Mouse (Mus musculus): ENCODE measurements at regions not wholly inside any gene's neighbourhood (a gene's known extent, or its start where the extent isn't known, plus 50 kb on each side); places are given as distances from the start of the nearest gene placed in this dataset.

DNA sequence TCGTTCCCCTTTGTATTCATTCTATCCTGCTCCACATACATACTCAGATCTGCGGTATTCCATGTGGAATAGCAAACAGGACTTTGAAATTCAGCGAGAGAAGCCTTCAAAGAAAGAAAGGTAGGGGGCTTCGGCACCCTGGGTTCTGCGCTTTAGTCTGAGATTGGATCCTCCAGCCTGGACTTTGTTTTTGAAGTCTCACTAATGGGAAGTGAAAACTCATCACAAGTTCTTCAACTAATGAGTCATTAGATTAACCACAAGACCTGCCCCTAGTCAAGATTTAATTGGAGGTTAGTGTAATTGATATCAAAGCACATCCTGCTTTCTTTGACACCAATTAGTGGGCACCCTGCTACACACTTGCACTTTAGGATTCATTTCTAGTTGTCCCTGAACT is 492.5 kb upstream of the Zfp960 start:
- Histone ChIP-seq H3K27ac (ENCODE audit: low read length) (no peak overlapping the region), H3K9ac (ENCODE audit: low read depth, low read length) (no peak overlapping the region), H3K27me3 (ENCODE audit: control insufficient read depth, insufficient read depth, low read depth, low read length) (no peaks in the 10 kb centered on the region), H3K36me3 (ENCODE audit: control insufficient read depth, insufficient read depth, low read length) (no peaks in the 10 kb centered on the region), H3K4me2 (ENCODE audit: low read length) (no peak overlapping the region), H3K4me1 (ENCODE audit: control insufficient read depth, insufficient read depth, low read length) (no peaks in the 10 kb centered on the region), H3K9me3 (replicated peaks; ENCODE audit: control insufficient read depth, low read length, poor library complexity, severe bottlenecking) (no peaks in the 10 kb centered on the region), H3K4me3 (ENCODE audit: low read depth, low read length) (no peak overlapping the region)
- WGBS: 44% methylated on average over 5 of the region's 5 CpGs
- ATAC-seq: peak; percentile 56; the same call in 1 of the 2 replicates

DNA sequence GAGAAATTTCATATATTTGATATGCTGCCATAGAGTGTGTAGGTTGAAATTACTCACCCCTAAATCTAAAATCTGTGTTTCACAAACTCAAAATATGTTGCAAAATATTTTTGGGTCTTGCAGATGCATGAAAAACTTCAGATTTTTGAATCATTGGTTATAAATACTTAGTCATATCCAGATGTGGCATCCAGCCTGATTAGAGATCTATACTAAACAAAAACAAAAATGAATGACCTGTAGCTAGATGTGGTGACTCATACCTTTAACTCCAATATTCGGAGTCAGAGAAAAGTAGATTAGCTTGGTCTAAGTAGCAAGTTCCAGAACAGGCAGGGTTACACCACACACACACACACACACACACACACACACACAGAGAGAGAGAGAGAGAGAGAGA is 475.1 kb upstream of the Zfp960 start:
- H3K4me3 ChIP-seq (ENCODE audit: low read depth, low read length): no peak overlapping the region
- no peak overlapping the region for H3K9ac ChIP-seq (ENCODE audit: low read depth, low read length)
- WGBS: 90% methylated on average over 1 of the region's 1 CpGs
- H3K36me3 ChIP-seq (ENCODE audit: control insufficient read depth, insufficient read depth, low read length): no peaks in the 10 kb centered on the region
- no peaks in the 10 kb centered on the region for H3K9me3 ChIP-seq (replicated peaks; ENCODE audit: control insufficient read depth, low read length, poor library complexity, severe bottlenecking)
- H3K4me1 ChIP-seq (ENCODE audit: control insufficient read depth, insufficient read depth, low read length): no peaks in the 10 kb centered on the region
- H3K4me2 ChIP-seq (ENCODE audit: low read length): no peak overlapping the region
- H3K27ac ChIP-seq (ENCODE audit: low read length): no peak overlapping the region
- no peaks in the 10 kb centered on the region for H3K27me3 ChIP-seq (ENCODE audit: control insufficient read depth, insufficient read depth, low read depth, low read length)
- no peak for ATAC-seq

DNA sequence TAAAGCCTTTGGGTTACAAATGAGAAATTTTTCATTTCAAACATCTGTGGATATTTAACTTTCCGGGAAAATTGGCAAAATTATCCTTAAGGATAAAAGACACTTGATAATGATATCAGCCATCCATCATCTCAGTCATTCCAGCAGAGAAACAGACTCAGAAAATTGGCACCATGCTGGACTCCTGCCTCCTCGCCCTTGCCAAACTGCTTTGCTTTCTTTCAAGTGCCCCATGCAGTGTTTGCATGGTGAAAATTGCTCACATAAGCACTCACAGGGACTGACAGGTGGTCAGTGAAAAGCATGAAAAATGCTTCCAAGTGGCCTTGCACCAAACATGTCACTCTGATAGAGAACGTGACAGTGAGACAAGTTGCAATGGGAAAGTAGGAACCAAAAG is 464.2 kb upstream of the Zfp960 start:
- WGBS: 49% methylated on average over 3 of the region's 3 CpGs
- Histone ChIP-seq H3K9me3 (replicated peaks; ENCODE audit: control insufficient read depth, low read length, poor library complexity, severe bottlenecking) (no peaks in the 10 kb centered on the region), H3K27ac (ENCODE audit: low read length) (no peak overlapping the region), H3K27me3 (ENCODE audit: control insufficient read depth, insufficient read depth, low read depth, low read length) (no peaks in the 10 kb centered on the region), H3K4me3 (ENCODE audit: low read depth, low read length) (no peak overlapping the region), H3K4me1 (ENCODE audit: control insufficient read depth, insufficient read depth, low read length) (no peaks in the 10 kb centered on the region), H3K4me2 (ENCODE audit: low read length) (no peak overlapping the region), H3K36me3 (ENCODE audit: control insufficient read depth, insufficient read depth, low read length) (no peaks in the 10 kb centered on the region), H3K9ac (ENCODE audit: low read depth, low read length) (no peak overlapping the region)
- no peak for ATAC-seq

DNA sequence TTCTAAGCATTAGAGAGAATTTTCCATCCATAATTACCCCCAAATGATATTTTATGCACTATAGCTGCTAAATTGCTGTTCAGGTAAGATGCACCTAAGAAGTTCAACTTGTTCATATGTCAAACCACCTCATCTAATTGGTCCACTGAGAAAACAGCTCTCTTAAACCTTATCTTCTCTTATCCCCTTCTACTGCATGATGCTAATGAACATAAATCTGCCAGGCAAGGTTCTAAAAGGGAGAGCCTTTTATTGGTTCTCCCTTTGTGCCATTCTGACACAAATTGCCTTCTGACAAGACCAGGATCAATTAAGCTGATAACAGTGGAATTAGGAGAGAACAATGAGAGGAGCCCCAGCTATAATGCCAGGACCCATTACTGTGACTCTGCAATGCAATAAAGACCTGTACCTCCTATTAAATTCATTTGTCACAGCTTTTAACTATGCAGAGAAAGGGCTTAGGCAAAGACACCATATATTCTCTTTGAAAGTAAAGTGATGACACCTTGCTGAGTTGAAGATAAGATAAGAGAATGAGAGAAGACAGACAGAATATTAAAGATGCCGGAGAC is 451.4 kb upstream of the Zfp960 start:
- Histone ChIP-seq H3K9me3 (replicated peaks; ENCODE audit: control insufficient read depth, low read length, poor library complexity, severe bottlenecking) (no peaks in the 10 kb centered on the region), H3K27me3 (ENCODE audit: control insufficient read depth, insufficient read depth, low read depth, low read length) (no peaks in the 10 kb centered on the region), H3K27ac (ENCODE audit: low read length) (no peak overlapping the region), H3K4me2 (ENCODE audit: low read length) (no peak overlapping the region), H3K4me3 (ENCODE audit: low read depth, low read length) (no peak overlapping the region), H3K4me1 (ENCODE audit: control insufficient read depth, insufficient read depth, low read length) (no peaks in the 10 kb centered on the region; the same call in 1 of the 2 replicates), H3K36me3 (ENCODE audit: control insufficient read depth, insufficient read depth, low read length) (no peaks in the 10 kb centered on the region), H3K9ac (ENCODE audit: low read depth, low read length) (0 out of 2 replicates have a peak overlapping the region, but pooled peaks have one; percentile 14)
- ATAC-seq: peak; percentile 66; the same call in 1 of the 2 replicates
- 56% methylated on average over 1 of the region's 1 CpGs for WGBS

DNA sequence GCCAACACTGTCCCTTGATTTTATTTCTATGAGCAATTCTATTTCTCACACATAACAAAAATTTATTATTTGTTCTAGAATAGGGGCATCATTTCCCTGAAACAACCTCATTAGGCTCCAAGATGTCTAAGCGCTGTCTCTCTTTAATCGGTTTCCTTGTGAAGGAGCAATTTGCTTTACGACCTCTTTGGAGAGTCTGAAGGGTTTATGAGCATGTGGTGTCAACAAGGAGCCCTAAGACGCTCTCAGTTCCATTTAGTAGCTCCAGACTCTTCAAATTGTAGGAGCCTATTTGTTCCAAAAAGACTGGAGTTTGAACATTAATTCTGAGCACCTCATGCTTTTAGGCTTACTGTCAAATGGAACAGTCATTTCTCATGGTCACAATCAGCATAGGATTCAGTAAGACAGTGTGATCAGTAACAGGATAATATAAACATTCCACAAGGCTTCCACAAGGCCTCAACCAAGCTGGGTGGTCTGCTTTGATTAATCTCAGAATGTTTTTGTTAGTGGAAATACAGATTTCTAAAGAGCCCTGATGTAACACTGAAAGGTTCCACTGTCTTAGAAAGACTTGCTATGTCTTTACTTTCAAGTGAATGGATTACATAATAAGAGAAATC is 441.9 kb upstream of the Zfp960 start:
- WGBS: 91% methylated on average over 4 of the region's 4 CpGs
- no peak overlapping the region for H3K4me3 ChIP-seq (ENCODE audit: low read depth, low read length)
- no peak overlapping the region for H3K9ac ChIP-seq (ENCODE audit: low read depth, low read length)
- H3K9me3 ChIP-seq (replicated peaks; ENCODE audit: control insufficient read depth, low read length, poor library complexity, severe bottlenecking): no peaks in the 10 kb centered on the region
- no peak overlapping the region for H3K27ac ChIP-seq (ENCODE audit: low read length)
- H3K36me3 ChIP-seq (ENCODE audit: control insufficient read depth, insufficient read depth, low read length): no peaks in the 10 kb centered on the region
- ATAC-seq: no peak
- no peak overlapping the region for H3K4me2 ChIP-seq (ENCODE audit: low read length)
- no peaks in the 10 kb centered on the region for H3K27me3 ChIP-seq (ENCODE audit: control insufficient read depth, insufficient read depth, low read depth, low read length)
- no peaks in the 10 kb centered on the region for H3K4me1 ChIP-seq (ENCODE audit: control insufficient read depth, insufficient read depth, low read length)

DNA sequence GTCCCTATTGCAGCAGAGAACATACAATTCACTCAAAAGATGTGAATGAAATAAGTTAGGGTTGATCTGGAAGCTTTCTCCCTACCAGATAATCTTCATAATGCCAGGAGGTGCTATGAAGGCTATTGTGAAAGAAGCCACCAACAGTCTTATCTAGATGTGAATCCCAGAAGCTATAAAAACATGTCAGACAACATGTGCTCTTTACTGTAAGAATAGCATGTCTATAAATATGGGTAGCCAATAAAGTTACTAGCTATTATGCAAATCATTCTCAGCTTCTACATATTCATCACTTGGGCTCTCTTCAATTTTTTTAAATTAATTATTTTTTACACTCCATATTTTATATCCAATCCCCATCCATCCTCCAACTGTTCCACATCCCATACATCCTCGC is 434.1 kb upstream of the Zfp960 start:
- H3K36me3 ChIP-seq (ENCODE audit: control insufficient read depth, insufficient read depth, low read length): no peaks in the 10 kb centered on the region
- H3K27me3 ChIP-seq (ENCODE audit: control insufficient read depth, insufficient read depth, low read depth, low read length): no peaks in the 10 kb centered on the region
- no peak overlapping the region for H3K4me3 ChIP-seq (ENCODE audit: low read depth, low read length)
- H3K9me3 ChIP-seq (replicated peaks; ENCODE audit: control insufficient read depth, low read length, poor library complexity, severe bottlenecking): no peaks in the 10 kb centered on the region
- no peak overlapping the region for H3K4me2 ChIP-seq (ENCODE audit: low read length)
- no peak overlapping the region for H3K9ac ChIP-seq (ENCODE audit: low read depth, low read length)
- no peak for ATAC-seq
- 93% methylated on average over 1 of the region's 1 CpGs for WGBS
- H3K4me1 ChIP-seq (ENCODE audit: control insufficient read depth, insufficient read depth, low read length): no peaks in the 10 kb centered on the region
- no peak overlapping the region for H3K27ac ChIP-seq (ENCODE audit: low read length)

DNA sequence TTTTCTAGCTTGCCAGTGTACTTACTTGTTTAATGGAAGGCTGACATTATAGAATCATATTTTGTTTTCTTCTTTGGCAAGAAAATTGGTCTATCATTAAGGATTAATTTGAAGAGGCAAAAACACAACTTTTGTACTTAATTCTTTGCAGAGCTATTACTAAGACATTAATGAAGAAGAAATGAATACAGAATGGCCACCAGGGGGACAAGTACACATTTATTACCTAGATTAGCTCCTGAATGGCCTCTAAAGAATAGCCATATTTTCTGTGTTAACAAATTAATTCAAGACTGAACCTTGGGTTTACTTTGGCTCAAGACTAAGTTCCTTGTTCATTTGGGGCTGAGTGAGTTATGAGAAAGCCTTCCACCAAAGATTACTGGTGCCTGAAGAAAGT is 430.5 kb upstream of the Zfp960 start:
- no peaks in the 10 kb centered on the region for H3K36me3 ChIP-seq (ENCODE audit: control insufficient read depth, insufficient read depth, low read length)
- no peak for ATAC-seq
- H3K27me3 ChIP-seq (ENCODE audit: control insufficient read depth, insufficient read depth, low read depth, low read length): no peaks in the 10 kb centered on the region
- H3K4me3 ChIP-seq (ENCODE audit: low read depth, low read length): no peak overlapping the region
- no peak overlapping the region for H3K4me2 ChIP-seq (ENCODE audit: low read length)
- no peak overlapping the region for H3K27ac ChIP-seq (ENCODE audit: low read length)
- H3K9ac ChIP-seq (ENCODE audit: low read depth, low read length): no peak overlapping the region
- H3K4me1 ChIP-seq (ENCODE audit: control insufficient read depth, insufficient read depth, low read length): no peaks in the 10 kb centered on the region
- no peaks in the 10 kb centered on the region for H3K9me3 ChIP-seq (replicated peaks; ENCODE audit: control insufficient read depth, low read length, poor library complexity, severe bottlenecking)

DNA sequence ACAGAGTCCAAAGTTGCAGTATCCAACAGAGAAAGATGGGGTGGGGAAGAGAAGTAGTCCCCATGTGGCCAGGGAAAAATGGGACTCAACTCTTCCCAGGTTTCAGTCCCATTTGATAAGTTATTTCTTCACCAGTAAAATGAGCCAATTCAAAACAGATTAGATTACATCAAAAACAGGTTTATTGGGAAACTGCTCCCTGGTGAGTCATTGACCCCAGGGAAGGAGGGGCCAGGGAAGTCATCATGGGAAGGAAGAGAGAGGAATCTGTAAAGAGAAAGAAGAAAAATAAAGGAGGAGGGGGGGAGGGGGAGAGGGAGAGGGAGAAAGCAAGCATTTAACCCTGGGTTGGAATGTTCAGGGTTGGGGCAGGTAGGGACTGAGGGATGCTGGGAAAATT is 426.4 kb upstream of the Zfp960 start:
- Histone ChIP-seq H3K27ac (ENCODE audit: low read length) (no peak overlapping the region), H3K4me3 (ENCODE audit: low read depth, low read length) (no peak overlapping the region), H3K27me3 (ENCODE audit: control insufficient read depth, insufficient read depth, low read depth, low read length) (no peaks in the 10 kb centered on the region), H3K9ac (ENCODE audit: low read depth, low read length) (no peak overlapping the region), H3K36me3 (ENCODE audit: control insufficient read depth, insufficient read depth, low read length) (no peaks in the 10 kb centered on the region), H3K4me2 (ENCODE audit: low read length) (no peak overlapping the region), H3K9me3 (replicated peaks; ENCODE audit: control insufficient read depth, low read length, poor library complexity, severe bottlenecking) (no peaks in the 10 kb centered on the region), H3K4me1 (ENCODE audit: control insufficient read depth, insufficient read depth, low read length) (no peaks in the 10 kb centered on the region)
- ATAC-seq: no peak

DNA sequence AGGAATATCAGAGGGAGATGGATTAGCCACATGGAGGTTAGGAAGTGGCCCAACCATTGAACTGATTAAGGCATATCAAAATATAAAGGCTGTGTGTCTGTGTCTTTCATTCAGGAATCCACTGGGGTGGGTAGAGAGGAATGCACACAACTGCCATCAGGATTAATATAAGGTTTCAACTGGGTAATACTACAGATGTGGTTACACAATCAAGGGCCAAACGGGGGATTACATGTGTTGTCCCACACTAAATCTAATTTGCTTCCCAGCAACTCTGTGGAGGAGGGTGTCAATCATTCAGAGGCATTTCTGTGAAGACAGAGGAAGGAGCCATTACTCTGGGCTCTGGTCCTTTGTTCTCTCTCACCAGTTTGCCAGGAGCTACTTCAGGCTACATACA is 416.0 kb upstream of the Zfp960 start:
- Histone ChIP-seq H3K27me3 (ENCODE audit: control insufficient read depth, insufficient read depth, low read depth, low read length) (no peaks in the 10 kb centered on the region), H3K4me1 (ENCODE audit: control insufficient read depth, insufficient read depth, low read length) (no peaks in the 10 kb centered on the region), H3K9me3 (replicated peaks; ENCODE audit: control insufficient read depth, low read length, poor library complexity, severe bottlenecking) (no peaks in the 10 kb centered on the region), H3K36me3 (ENCODE audit: control insufficient read depth, insufficient read depth, low read length) (no peaks in the 10 kb centered on the region), H3K4me3 (ENCODE audit: low read depth, low read length) (no peak overlapping the region), H3K4me2 (ENCODE audit: low read length) (no peak overlapping the region), H3K9ac (ENCODE audit: low read depth, low read length) (no peak overlapping the region), H3K27ac (ENCODE audit: low read length) (no peak overlapping the region)
- WGBS: 27% methylated on average over 1 of the region's 1 CpGs
- no peak for ATAC-seq
